Mouse (Mus musculus) midbrain, embryonic 11.5 days (tissue): ENCODE results near the gene Plch1. TPM values are rescaled to one million over a fixed set of nuclear protein-coding genes. Genes with fewer than 3 reads are reported as not detected.
A peak's percentile ranks its signal among the peaks of the same experiment; 100 is the strongest.

Experiments used
- ATAC-seq: fragments of 200-750 bp; cut with Nextera tagmentation; 2 replicates; pipeline ENCODE4 v1.8.0; 2017; ENCODE audit warnings: moderate TSS enrichment, moderate library complexity; ENCODE audit not compliant: low FRiP score
- DNase-seq: peaks from one replicate; pipeline ENCODE4 v3.0.0; 2015; ENCODE audit warnings: low spot score; ENCODE audit errors: missing footprints
- H3K27ac ChIP-seq: fragments of 300-500 bp; sonication (generic); 2 replicates; pipeline ENCODE4 v1.5.1; 2014; ENCODE audit warnings: low read depth, low read length
- H3K27me3 ChIP-seq: fragments of 300-500 bp; sonication (generic); 2 replicates; pipeline ENCODE4 v1.6.1; 2014; ENCODE audit warnings: mild to moderate bottlenecking, low read length, moderate library complexity, mixed read lengths; ENCODE audit not compliant: control insufficient read depth, insufficient read depth
- H3K36me3 ChIP-seq: fragments of 300-500 bp; sonication (generic); 2 replicates; pipeline ENCODE4 v1.6.1; 2014; ENCODE audit warnings: mild to moderate bottlenecking, low read length, moderate library complexity, mixed read lengths; ENCODE audit not compliant: control insufficient read depth, insufficient read depth
- H3K4me1 ChIP-seq: fragments of 300-500 bp; sonication (generic); 2 replicates; pipeline ENCODE4 v1.6.1; 2014; ENCODE audit warnings: low read length; ENCODE audit not compliant: control insufficient read depth, insufficient read depth
- H3K4me2 ChIP-seq: fragments of 300-500 bp; sonication (generic); 2 replicates; pipeline ENCODE4 v1.6.1; 2014; ENCODE audit warnings: mild to moderate bottlenecking, moderate library complexity
- H3K4me3 ChIP-seq: fragments of 300-500 bp; sonication (generic); 2 replicates; pipeline ENCODE4 v1.5.1; 2014; ENCODE audit warnings: low read depth, low read length
- H3K9ac ChIP-seq: fragments of 300-500 bp; sonication (generic); 2 replicates; pipeline ENCODE4 v1.6.1; 2014; ENCODE audit warnings: low read length
- H3K9me3 ChIP-seq: fragments of 300-500 bp; sonication (generic); 2 replicates; pipeline ENCODE4 v1.6.1; 2016; ENCODE audit warnings: low read length; ENCODE audit not compliant: control insufficient read depth
- whole genome bisulfite sequencing: fragments of 180-500 bp; shearing (Covaris S2); extraction: QIAGEN DNeasy Blood & Tissue Kit; methylation state at CpG from one replicate; pipeline ENCODE4 v1.1.7; 2014; 5-methylcytosine and 5-hydroxymethylcytosine counted together
- polyA plus RNA-seq: library from polyadenylated mRNA; unstranded; fragments of >200 nt; fragmentation: Nextera tagmentation; extraction: Ambion mirVana; gene quantifications from 2 replicates; pipeline ENCODE4 v1.2.1, GENCODE M21; 2014

Plch1 gene
- polyA plus RNA-seq, 1 experiment from 2014 or later = 38.7 TPM

DNA sequence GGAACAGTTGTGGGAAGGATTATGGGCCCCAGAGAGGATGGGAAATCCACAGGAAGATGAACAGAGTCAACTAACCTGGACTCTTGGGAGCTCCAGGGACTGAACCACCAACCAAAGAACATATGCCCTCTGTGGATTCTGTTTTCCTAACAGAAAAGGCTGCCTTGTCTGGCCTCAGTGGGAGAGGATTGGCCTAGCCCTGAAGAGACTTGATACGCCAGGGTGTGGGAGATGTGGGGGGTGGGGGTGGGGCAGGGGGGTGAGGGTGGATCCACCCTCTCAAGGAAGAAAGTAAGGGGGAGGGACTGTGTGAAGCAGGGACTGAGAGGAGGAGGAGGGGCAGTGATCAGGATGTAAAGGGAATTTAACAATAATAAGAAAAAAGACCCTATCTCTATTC lies 26.5 kb downstream of the Plch1 start:
- no peak overlapping the region for H3K4me2 ChIP-seq
- no peaks in the 10 kb centered on the region for H3K36me3 ChIP-seq
- no peak overlapping the region for H3K4me3 ChIP-seq
- peaks cover 15% of the 10 kb centered on the region for H3K4me1 ChIP-seq
- DNase-seq (no peak), ATAC-seq (peak; percentile 36; the same call in 1 of the 2 replicates)
- no peaks in the 10 kb centered on the region for H3K9me3 ChIP-seq
- no peak overlapping the region for H3K27ac ChIP-seq
- WGBS = 14% methylated on average over 1 of the region's 1 CpGs
- no peak overlapping the region for H3K9ac ChIP-seq
- no peaks in the 10 kb centered on the region for H3K27me3 ChIP-seq

DNA sequence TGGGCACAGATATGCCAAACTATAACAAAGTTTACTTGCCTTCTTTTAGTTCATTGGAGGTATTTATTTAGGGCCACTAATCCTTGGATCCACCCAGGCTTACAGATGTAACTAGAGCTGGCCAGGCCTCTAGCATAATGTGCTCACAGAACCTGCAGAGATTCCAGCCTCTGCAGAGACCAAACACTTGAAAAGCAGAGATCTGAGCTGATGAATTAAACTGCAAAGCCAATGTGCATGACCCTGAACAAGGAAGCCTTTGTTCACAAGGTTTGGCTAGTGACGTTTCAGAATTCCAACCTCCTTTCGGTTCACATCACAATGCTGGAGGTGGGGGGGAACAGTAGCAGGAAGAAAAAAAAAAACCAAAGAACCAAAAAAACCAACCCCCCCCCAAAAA lies 28.0 kb downstream of the Plch1 start:
- Histone ChIP-seq H3K36me3 (no peaks in the 10 kb centered on the region), H3K9ac (no peak overlapping the region), H3K4me2 (no peak overlapping the region), H3K4me3 (no peak overlapping the region), H3K9me3 (no peaks in the 10 kb centered on the region), H3K4me1 (peaks cover 15% of the 10 kb centered on the region), H3K27me3 (no peaks in the 10 kb centered on the region), H3K27ac (no peak overlapping the region)
- ATAC-seq = peak; percentile 74
- no peak for DNase-seq
- 8% methylated on average over 2 of the region's 2 CpGs for WGBS

DNA sequence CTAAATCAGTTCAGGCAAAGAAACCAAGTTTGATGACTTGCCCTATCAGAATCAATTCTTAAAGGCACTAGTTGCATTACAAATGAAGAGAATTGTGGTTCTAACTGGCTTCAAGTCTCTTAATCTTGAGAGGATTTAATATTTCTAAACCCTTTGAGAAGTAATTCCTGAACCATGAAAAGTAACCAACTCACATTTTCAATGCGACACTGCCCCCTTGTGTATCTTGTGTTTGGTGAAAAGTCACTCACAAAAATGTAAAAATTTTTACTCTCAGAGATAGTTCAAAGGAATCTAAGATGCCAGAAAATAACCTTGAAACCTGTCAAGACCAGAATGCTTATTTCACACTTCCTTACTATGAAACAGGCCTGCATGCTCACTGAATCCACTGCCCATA lies 31.0 kb downstream of the Plch1 start:
- WGBS = 69% methylated on average over 1 of the region's 1 CpGs
- DNase-seq (no peak), ATAC-seq (no peak)

DNA sequence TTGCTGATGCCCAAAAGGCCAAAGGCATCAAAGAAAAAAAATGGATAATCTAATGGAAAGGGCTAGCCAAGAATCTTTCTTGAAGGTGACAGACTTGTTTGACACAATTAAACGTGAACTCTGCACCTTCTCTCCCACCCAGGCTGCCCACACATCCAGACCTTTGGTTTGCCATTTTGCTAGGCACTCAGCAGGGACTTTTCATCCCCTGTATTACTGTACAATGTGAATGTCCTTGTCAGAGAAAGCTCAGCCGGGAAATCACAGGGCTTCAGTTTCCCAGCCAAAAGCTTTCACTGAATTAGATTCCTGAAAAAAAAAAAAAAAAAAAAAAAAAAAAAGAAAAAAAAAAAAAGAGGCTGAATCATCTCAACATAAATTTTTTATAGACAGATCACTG lies 34.2 kb downstream of the Plch1 start:
- no peaks in the 10 kb centered on the region for H3K36me3 ChIP-seq
- H3K9me3 ChIP-seq = no peaks in the 10 kb centered on the region
- ATAC-seq = no peak
- 76% methylated on average over 2 of the region's 2 CpGs for WGBS
- H3K9ac ChIP-seq = no peak overlapping the region
- DNase-seq = no peak
- H3K27ac ChIP-seq = no peak overlapping the region
- no peak overlapping the region for H3K4me3 ChIP-seq
- no peaks in the 10 kb centered on the region for H3K27me3 ChIP-seq
- no peak overlapping the region for H3K4me2 ChIP-seq
- H3K4me1 ChIP-seq = no peaks in the 10 kb centered on the region

More for the DNA sequence above, 31.0 kb downstream of the Plch1 start:
- Histone ChIP-seq H3K27ac (no peak overlapping the region), H3K27me3 (no peaks in the 10 kb centered on the region), H3K4me1 (peaks cover 13% of the 10 kb centered on the region), H3K4me2 (no peak overlapping the region), H3K4me3 (no peak overlapping the region), H3K9me3 (no peaks in the 10 kb centered on the region), H3K36me3 (no peaks in the 10 kb centered on the region), H3K9ac (no peak overlapping the region)

DNA sequence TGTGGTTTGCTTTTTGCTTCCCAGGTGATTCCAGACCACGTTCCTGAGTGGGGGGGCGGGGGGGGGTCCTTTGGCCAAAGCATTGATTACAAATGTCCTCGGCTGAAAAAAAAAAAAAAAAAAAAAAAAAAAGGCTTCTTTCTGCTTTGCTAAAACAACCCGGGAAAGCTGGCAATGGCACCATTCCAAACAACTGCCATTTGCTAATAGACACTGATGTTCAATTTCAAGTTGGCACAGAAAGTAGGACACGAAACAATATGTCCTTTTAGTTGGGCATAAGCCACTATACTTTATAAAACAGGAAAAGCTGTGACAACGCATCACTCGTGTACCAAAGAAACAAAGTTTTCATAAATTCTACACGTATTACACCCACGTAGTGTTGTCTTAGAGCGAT lies 36.6 kb downstream of the Plch1 start:
- H3K27me3 ChIP-seq = no peaks in the 10 kb centered on the region
- no peak for ATAC-seq
- 84% methylated on average over 10 of the region's 10 CpGs for WGBS

DNA sequence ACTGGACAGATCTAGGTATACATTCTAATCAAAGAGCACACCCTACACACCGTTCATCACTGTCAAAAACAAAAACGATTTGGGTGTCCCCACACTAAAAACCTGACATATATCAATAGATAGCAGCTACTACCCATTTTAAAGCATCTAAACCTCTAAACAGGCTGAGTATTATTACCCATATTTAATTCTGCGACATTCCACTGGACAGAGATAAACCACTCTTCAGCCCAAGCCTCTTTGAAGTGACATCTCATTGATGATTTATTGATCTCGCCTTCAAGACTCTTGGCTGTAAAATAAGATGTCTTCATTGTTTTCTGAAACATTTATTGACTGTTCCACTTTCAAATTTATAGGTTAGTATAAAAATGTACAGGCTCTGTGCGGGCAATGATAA lies 46.4 kb downstream of the Plch1 start:
- Histone ChIP-seq H3K9me3 (no peaks in the 10 kb centered on the region), H3K4me1 (peaks cover 14% of the 10 kb centered on the region), H3K4me3 (no peak overlapping the region), H3K36me3 (no peaks in the 10 kb centered on the region), H3K4me2 (no peak overlapping the region), H3K27me3 (no peaks in the 10 kb centered on the region), H3K9ac (no peak overlapping the region), H3K27ac (no peak overlapping the region)
- DNase-seq = no peak
- no peak for ATAC-seq
- 84% methylated on average over 5 of the region's 5 CpGs for WGBS

More for the DNA sequence above, 36.6 kb downstream of the Plch1 start:
- Histone ChIP-seq H3K9ac (no peak overlapping the region), H3K9me3 (no peaks in the 10 kb centered on the region), H3K4me2 (no peak overlapping the region), H3K36me3 (no peaks in the 10 kb centered on the region), H3K4me1 (no peaks in the 10 kb centered on the region), H3K27ac (no peak overlapping the region), H3K4me3 (no peak overlapping the region)
- no peak for DNase-seq

DNA sequence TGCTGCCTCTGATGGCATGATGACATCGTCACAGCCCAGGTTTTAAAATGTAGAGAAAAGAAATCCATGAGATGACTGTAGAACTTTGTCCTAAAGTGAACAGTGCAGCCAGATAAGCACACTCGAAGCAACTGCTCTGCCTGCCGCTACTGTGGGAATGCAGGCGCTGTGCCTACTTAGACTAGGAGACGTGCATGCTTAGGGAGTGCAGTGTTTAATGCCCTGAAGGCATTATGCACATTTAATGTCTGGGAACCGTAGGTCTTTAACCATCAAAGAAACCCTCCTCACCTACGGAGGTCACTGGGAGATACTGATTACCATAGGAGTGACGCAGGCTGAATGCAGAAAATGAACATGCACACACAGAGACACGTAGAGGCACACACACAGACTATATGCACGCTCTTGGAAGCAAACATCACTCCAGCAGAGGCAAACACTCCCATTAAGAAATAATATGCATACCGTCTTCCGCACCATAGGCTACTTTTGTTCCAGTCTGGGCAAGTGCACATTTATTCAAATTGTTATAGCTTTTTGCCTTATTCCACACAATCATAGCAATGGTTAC lies 48.1 kb downstream of the Plch1 start:
- no peak overlapping the region for H3K27ac ChIP-seq
- no peak for DNase-seq
- H3K4me1 ChIP-seq = peaks cover 14% of the 10 kb centered on the region
- H3K9ac ChIP-seq = no peak overlapping the region
- H3K4me2 ChIP-seq = no peak overlapping the region
- ATAC-seq = peak; percentile 71
- H3K9me3 ChIP-seq = no peaks in the 10 kb centered on the region
- 44% methylated on average over 12 of the region's 12 CpGs for WGBS
- no peak overlapping the region for H3K4me3 ChIP-seq
- no peaks in the 10 kb centered on the region for H3K27me3 ChIP-seq
- no peaks in the 10 kb centered on the region for H3K36me3 ChIP-seq

DNA sequence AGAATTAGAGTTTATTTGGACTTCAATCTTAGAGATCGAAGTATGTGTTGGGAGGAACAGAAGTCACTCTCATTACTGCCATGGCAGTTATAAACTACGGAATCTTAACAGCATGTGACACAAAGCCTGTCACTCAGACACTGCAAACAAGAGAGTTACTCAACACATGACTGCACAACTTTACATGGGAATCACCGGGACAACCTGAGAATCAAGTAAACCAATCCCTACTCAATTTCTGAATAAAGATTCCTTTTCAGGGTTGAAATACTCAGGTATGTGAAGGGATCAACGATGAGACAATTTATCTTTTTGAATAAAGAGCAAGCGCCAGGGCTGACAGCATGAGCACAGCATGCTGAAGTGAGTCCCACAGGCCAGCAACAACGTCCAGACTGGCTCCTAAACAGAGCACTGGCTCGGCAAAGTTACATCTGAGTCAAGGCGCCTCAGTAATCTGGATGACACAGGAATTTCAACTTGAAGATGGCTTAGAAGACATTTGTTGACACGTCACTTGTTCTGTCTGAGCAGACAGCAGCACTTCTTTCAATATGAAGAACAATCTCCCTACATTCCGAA lies 49.4 kb downstream of the Plch1 start:
- 19% methylated on average over 10 of the region's 10 CpGs for WGBS
- Histone ChIP-seq H3K4me2 (0 out of 2 replicates have a peak overlapping the region, but pooled peaks have one; percentile 3), H3K4me3 (no peak overlapping the region), H3K4me1 (peaks cover 14% of the 10 kb centered on the region), H3K9me3 (no peaks in the 10 kb centered on the region), H3K9ac (no peak overlapping the region), H3K36me3 (no peaks in the 10 kb centered on the region), H3K27ac (no peak overlapping the region), H3K27me3 (no peaks in the 10 kb centered on the region)
- DNase-seq (no peak), ATAC-seq (peak; percentile 72)

DNA sequence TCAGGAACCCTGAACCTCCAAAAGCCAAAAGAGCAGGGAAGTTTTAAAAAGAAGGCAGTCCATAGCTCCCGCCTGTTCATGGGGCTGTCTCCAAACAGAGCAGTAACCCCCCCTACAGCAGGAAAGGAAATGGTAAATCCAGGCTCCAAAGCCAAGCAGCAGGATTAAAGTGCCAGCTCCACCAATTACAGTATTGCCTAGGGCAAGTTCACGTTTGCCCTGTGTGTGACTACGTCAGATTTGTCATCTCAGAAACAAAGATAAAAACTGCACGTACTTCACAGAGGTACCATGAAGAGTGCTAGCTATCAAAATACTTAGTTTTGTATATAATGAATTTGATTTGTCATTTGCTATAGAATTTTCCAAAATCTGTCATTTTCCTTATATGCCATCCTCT lies 55.1 kb downstream of the Plch1 start:
- H3K4me2 ChIP-seq = no peak overlapping the region
- H3K27me3 ChIP-seq = no peaks in the 10 kb centered on the region
- H3K36me3 ChIP-seq = no peaks in the 10 kb centered on the region
- ATAC-seq (no peak), DNase-seq (no peak)
- no peak overlapping the region for H3K9ac ChIP-seq
- H3K27ac ChIP-seq = no peak overlapping the region
- WGBS = 92% methylated on average over 4 of the region's 4 CpGs
- H3K9me3 ChIP-seq = no peaks in the 10 kb centered on the region
- H3K4me3 ChIP-seq = no peak overlapping the region
- no peaks in the 10 kb centered on the region for H3K4me1 ChIP-seq
